8 mouse cellular contexts compared by ENCODE assay signal in the genomic region with DNA sequence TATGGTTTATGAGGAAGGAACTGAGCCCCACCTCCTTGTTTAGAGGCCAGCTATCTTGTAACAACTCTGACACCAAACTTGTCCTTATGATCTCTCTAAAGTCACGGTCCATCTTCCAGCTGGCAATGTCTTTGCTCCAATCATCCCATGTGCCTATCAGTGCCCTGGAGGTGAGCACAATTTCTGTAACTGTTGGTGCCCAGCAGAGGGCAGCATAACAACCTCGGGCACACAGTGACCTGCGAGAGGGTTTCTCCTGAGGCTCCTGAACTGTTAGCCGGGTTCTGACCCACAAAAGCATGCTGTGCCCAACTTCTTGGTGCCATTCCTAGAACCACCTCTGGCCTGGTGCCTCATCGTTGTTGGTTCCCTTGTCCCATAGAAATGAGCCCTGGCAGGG.
A peak's percentile ranks its signal among the peaks of the same experiment; 100 is the strongest.
DNase-seq lines count a peak whose midpoint lies in the region; ATAC-seq lines count a peak whose summit lies in the region.

No protein-coding gene starts in this region.

- ATAC-seq in frontal cortex, adult (ENCODE audit: low TSS enrichment), result peak; percentile 39; the same call in 1 of the 2 replicates
- no peak for ATAC-seq in megakaryocyte, adult 5-6 weeks (ENCODE audit: poor library complexity, severe bottlenecking)

- intact Hi-C loops in heart, postnatal 14 days (cut with DNase I), result no loop called here

- DNase-seq in frontal cortex, postnatal 10 days (ENCODE audit: low spot score in 2 of 2), result no peak
- DNase-seq in ovary, postnatal 36 days (ENCODE audit: low spot score), result peak; percentile 12
- no peak for DNase-seq in ovary, postnatal 14 days (ENCODE audit: low spot score)
- DNase-seq in c-Kit-positive CD71-positive TER-119-positive erythroid progenitor cells, embryonic 14.5 days (ENCODE audit: low spot score), result peak; percentile 28
- peak; percentile 38 to 47 for DNase-seq in heart, postnatal 14 days
- DNase-seq in lung, postnatal 14 days, result peak; percentile 45

Comparison
In these comparisons a context has a peak if more than half of its experiments do, and no peak if none do; other contexts are left out.
1. DNase-seq: peak in ovary, postnatal 36 days (single experiment), c-Kit-positive CD71-positive TER-119-positive erythroid progenitor cells, embryonic 14.5 days (single experiment), heart, postnatal 14 days (2 of 2) and lung, postnatal 14 days (single experiment); none in frontal cortex, postnatal 10 days (0 of 2) and ovary, postnatal 14 days (single experiment).